Mouse (Mus musculus) hindbrain, embryonic 16.5 days (tissue): ENCODE data around the gene Shoc2. TPM values are rescaled to one million over a fixed set of nuclear protein-coding genes. Genes with fewer than 3 reads are reported as not detected.

Source experiments
- ATAC-seq: fragments of 200-750 bp; cut with Nextera tagmentation; 2 replicates; pipeline ENCODE4 v1.8.0; 2017; ENCODE audit warnings: moderate TSS enrichment, moderate library complexity
- H3K27ac ChIP-seq: fragments of 300-500 bp; sonication (generic); 2 replicates; pipeline ENCODE4 v1.5.1; 2014; ENCODE audit warnings: low read depth, mild to moderate bottlenecking, control low read depth, low read length, moderate library complexity
- H3K27me3 ChIP-seq: fragments of 300-500 bp; sonication (generic); replicated peaks from 2 replicates; pipeline ENCODE4 v1.6.1; 2014; ENCODE audit warnings: low read length; ENCODE audit not compliant: control insufficient read depth, insufficient read depth
- H3K36me3 ChIP-seq: fragments of 300-500 bp; sonication (generic); 2 replicates; pipeline ENCODE4 v1.6.1; 2014; ENCODE audit warnings: mild to moderate bottlenecking, low read length, moderate library complexity, mixed read lengths; ENCODE audit not compliant: control insufficient read depth, insufficient read depth
- H3K4me1 ChIP-seq: fragments of 300-500 bp; sonication (generic); 2 replicates; pipeline ENCODE4 v1.6.1; 2014; ENCODE audit warnings: low read depth, low read length; ENCODE audit not compliant: control insufficient read depth, insufficient read depth
- H3K4me2 ChIP-seq: fragments of 300-500 bp; sonication (generic); 2 replicates; pipeline ENCODE4 v1.6.1; 2014; ENCODE audit warnings: mild to moderate bottlenecking, low read length, control low read depth, moderate library complexity
- H3K4me3 ChIP-seq: fragments of 300-500 bp; sonication (generic); 2 replicates; pipeline ENCODE4 v1.5.1; 2014; ENCODE audit warnings: mild to moderate bottlenecking, low read length, control low read depth, moderate library complexity
- H3K9ac ChIP-seq: fragments of 300-500 bp; sonication (generic); 2 replicates; pipeline ENCODE4 v1.6.1; 2014; ENCODE audit warnings: low read depth, mild to moderate bottlenecking, control low read depth, low read length, moderate library complexity
- H3K9me3 ChIP-seq: fragments of 300-500 bp; sonication (generic); 2 replicates; pipeline ENCODE4 v1.6.1; 2014; ENCODE audit warnings: mild to moderate bottlenecking, low read length, moderate library complexity; ENCODE audit not compliant: control insufficient read depth
- WGBS: fragments of 180-500 bp; shearing (Covaris S2); extraction: QIAGEN DNeasy Blood & Tissue Kit; methylation state at CpG from one replicate; pipeline ENCODE4 v1.1.7; 2014; 5-methylcytosine and 5-hydroxymethylcytosine counted together
- polyA plus RNA-seq: library from polyadenylated mRNA; unstranded; fragments of >200 nt; fragmentation: Nextera tagmentation; extraction: Ambion mirVana; gene quantifications from 2 replicates; pipeline ENCODE4 v1.2.1, GENCODE M21; 2015

The Shoc2 gene
- polyA plus RNA-seq, 1 experiment from 2014 or later = 55.4 TPM

DNA sequence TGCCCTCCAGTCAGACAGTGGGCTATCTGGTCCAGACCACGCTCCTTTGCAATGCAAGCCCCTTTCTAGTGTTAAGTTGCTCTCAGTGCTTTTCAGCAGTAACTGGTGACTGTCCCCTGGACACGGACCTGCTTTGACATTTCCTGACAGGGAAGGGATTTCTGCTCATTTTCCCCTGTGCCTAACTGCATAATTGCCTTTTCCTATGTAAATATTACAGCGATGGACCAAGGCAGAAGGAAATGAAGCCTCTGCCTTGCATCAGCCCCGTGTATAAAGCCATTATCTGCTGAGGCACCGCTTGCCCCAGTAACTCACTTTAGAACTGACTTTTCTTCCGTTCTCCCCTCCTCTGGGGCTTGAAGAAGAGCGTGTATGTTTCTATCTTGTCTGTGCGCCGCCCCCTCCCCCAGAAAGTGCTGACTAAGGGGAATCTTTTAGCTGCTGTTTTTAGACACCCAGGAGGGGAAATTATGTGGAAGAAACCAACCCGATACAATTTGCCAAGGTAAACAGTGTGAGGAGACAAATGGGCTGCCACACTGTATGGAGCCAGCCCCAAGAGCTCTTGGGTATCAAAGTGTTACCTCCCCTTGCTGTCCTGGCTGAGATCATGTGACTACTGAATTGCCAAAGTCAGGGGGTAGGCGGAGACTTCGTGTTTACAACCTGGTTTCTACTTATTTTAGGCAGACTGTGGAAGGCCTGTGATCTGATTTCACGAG lies 104.2 kb downstream of the Shoc2 start:
- peak overlapping the region; percentile 97 for H3K4me2 ChIP-seq
- H3K9ac ChIP-seq = peak overlapping the region; percentile 2; the same call in 1 of the 2 replicates
- ATAC-seq = no peak
- peak overlapping the region; percentile 13; the same call in 1 of the 2 replicates for H3K27ac ChIP-seq
- no peaks in the 10 kb centered on the region for H3K9me3 ChIP-seq
- WGBS = 15% methylated on average over 13 of the region's 13 CpGs
- H3K4me3 ChIP-seq = peak overlapping the region; percentile 63
- no peaks in the 10 kb centered on the region for H3K36me3 ChIP-seq
- H3K27me3 ChIP-seq = peaks cover 16% of the 10 kb centered on the region
- H3K4me1 ChIP-seq = peaks cover 30% of the 10 kb centered on the region

- Histone ChIP-seq H3K4me1 (peaks cover 16% of the 10 kb centered on the region), H3K9me3 (no peaks in the 10 kb centered on the region), H3K9ac (no peak overlapping the region), H3K4me2 (no peak overlapping the region), H3K27me3 (peaks cover 12% of the 10 kb centered on the region), H3K27ac (no peak overlapping the region), H3K4me3 (no peak overlapping the region), H3K36me3 (no peaks in the 10 kb centered on the region)
- ATAC-seq = no peak
- WGBS = 75% methylated on average over 4 of the region's 4 CpGs
Observed at GRCm38 (mm10) chr19:54051651-54052050, 107.5 kb downstream of the Shoc2 start.

- 38% methylated on average over 5 of the region's 5 CpGs for WGBS
- Histone ChIP-seq H3K4me1 (no peaks in the 10 kb centered on the region), H3K36me3 (no peaks in the 10 kb centered on the region), H3K27me3 (no peaks in the 10 kb centered on the region), H3K9ac (no peak overlapping the region), H3K4me2 (no peak overlapping the region), H3K4me3 (no peak overlapping the region), H3K27ac (no peak overlapping the region), H3K9me3 (no peaks in the 10 kb centered on the region)
- ATAC-seq = no peak
Observed at GRCm38 (mm10) chr19:54055845-54056244, 111.7 kb downstream of the Shoc2 start.

DNA sequence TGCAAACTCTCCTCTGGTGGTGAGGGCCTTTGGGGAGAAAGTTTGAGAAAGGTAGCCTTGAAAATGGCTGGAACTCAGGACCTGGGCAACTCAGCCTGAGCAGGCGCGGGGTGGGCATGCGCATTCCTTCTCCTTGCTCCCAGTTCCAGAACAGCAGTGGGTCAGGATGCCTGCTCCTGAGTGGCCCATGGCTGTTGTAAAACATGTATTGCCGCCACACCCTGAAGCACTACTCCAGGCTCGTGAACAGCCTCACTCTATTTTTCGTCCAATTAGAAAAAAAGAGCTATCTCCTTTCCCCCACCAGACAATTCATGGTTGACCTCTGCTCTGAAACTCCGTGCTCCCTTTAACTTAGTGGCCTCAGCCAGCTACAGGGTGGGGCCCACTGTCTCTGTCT lies 124.3 kb downstream of the Shoc2 start:
- no peak overlapping the region for H3K4me2 ChIP-seq
- no peak overlapping the region for H3K27ac ChIP-seq
- no peaks in the 10 kb centered on the region for H3K4me1 ChIP-seq
- no peak overlapping the region for H3K9ac ChIP-seq
- ATAC-seq = no peak
- H3K4me3 ChIP-seq = no peak overlapping the region
- H3K36me3 ChIP-seq = no peaks in the 10 kb centered on the region
- H3K9me3 ChIP-seq = no peaks in the 10 kb centered on the region
- no peaks in the 10 kb centered on the region for H3K27me3 ChIP-seq
- WGBS = 89% methylated on average over 7 of the region's 7 CpGs

DNA sequence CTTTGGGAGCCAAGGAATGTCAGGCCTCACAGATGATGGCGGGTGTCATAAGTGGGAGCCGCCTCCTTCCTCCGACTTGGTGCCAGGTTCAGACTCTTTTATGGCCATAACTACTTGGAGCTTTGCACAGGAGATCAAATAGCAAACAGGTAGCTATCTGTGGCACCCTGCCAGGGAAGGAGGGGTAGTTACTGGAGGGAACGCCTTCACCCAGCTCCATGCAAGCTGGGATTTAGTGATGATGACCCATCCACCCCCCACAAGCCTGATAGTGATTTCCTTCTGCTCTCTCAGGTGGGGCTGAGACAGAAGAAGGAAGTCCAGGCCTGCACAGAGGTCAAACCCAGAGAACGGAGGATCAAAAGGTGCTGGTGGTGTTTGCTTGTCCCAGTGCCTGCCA lies 126.4 kb downstream of the Shoc2 start:
- H3K4me1 ChIP-seq = no peaks in the 10 kb centered on the region
- H3K9ac ChIP-seq = no peak overlapping the region
- ATAC-seq = no peak
- no peaks in the 10 kb centered on the region for H3K27me3 ChIP-seq
- no peak overlapping the region for H3K27ac ChIP-seq
- H3K9me3 ChIP-seq = no peaks in the 10 kb centered on the region
- 90% methylated on average over 5 of the region's 5 CpGs for WGBS
- H3K36me3 ChIP-seq = no peaks in the 10 kb centered on the region
- no peak overlapping the region for H3K4me2 ChIP-seq
- no peak overlapping the region for H3K4me3 ChIP-seq

GRCm38 (mm10) chr19:54072233-54072800 lies 128.2 kb downstream of the Shoc2 start:
- Histone ChIP-seq H3K4me3 (no peak overlapping the region), H3K27ac (no peak overlapping the region), H3K36me3 (no peaks in the 10 kb centered on the region), H3K27me3 (no peaks in the 10 kb centered on the region), H3K9ac (no peak overlapping the region), H3K9me3 (no peaks in the 10 kb centered on the region), H3K4me1 (peaks cover 3% of the 10 kb centered on the region; the same call in 1 of the 2 replicates), H3K4me2 (no peak overlapping the region)
- no peak for ATAC-seq
- 94% methylated on average over 5 of the region's 5 CpGs for WGBS

DNA sequence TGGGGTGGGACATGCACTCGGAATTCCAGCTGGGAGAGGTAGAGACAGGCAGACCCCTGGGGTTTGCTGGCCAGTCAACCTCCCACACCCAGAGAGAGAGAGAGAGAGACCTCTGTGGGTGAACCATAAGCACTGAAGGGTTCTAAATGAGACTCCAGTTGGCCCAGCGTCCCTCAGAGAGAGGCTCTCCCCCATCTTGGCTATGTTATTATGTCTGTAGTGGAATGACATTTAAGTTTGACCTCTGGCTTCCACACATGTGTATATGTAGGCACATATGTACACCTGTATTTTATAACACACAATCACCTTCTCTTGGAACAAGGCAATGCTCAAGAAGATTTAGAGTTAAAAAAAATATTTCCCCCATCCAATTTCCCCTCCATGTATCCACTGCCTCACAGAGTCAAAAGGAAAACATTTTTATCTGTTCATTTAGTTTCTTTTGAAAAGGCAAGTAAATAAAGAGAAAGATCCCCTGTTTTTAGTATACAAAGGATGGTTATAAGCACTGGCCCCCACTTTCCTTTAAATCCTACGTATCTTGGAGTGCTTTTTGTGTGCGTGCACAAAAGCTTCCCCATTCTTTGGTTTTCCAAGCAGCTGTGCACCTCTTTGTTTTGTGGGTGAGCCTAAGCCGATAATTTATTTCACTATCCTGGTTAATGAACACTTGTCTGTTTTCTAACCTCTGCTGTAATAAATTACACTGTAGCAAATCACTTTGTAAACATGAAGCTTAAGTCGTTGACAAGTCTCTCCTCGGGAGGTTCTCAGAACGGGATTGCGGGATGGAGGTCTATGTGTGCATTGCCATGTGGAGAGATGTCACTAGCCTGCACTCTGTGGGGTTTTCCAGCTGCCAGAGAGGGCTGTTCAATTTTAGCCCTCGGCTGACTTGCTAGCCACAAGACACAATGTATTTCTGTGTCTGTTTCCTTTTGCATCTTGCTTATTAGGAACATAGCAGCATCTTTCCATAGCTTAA lies 132.6 kb downstream of the Shoc2 start:
- H3K36me3 ChIP-seq = no peaks in the 10 kb centered on the region
- no peak overlapping the region for H3K27ac ChIP-seq
- WGBS = 24% methylated on average over 10 of the region's 10 CpGs
- no peak for ATAC-seq
- no peak overlapping the region for H3K4me2 ChIP-seq
- H3K4me1 ChIP-seq = peaks cover 3% of the 10 kb centered on the region; the same call in 1 of the 2 replicates
- no peaks in the 10 kb centered on the region for H3K9me3 ChIP-seq
- no peak overlapping the region for H3K9ac ChIP-seq
- H3K27me3 ChIP-seq = no peaks in the 10 kb centered on the region
- H3K4me3 ChIP-seq = no peak overlapping the region

DNA sequence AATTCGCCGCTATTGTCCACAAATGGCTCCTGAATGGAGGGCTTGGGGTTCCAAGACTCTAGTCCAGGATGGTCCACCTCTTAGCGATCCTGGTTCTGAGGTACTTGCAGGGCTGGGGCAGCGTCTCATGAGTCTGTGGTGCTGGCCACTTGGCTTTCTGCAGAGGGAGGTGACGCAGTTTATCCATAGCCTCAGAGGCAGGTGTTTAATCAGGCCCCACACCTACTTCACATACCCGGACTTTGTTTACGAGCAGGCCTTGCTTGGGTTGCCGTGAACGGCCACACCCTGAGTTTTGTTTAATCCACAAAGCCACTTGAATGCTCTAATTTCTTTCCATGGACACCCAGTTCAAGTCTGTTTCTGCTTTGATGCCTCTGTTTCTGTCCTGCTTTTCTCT lies 137.2 kb downstream of the Shoc2 start:
- Histone ChIP-seq H3K9me3 (no peaks in the 10 kb centered on the region), H3K9ac (no peak overlapping the region), H3K4me2 (no peak overlapping the region), H3K27ac (no peak overlapping the region), H3K4me3 (no peak overlapping the region), H3K4me1 (peaks cover 3% of the 10 kb centered on the region; the same call in 1 of the 2 replicates), H3K36me3 (no peaks in the 10 kb centered on the region), H3K27me3 (no peaks in the 10 kb centered on the region)
- 90% methylated on average over 9 of the region's 9 CpGs for WGBS
- no peak for ATAC-seq

- ATAC-seq = no peak
- H3K9ac ChIP-seq = no peak overlapping the region
- WGBS = 87% methylated on average over 9 of the region's 9 CpGs
- peaks cover 3% of the 10 kb centered on the region; the same call in 1 of the 2 replicates for H3K4me1 ChIP-seq
- H3K27ac ChIP-seq = no peak overlapping the region
- H3K36me3 ChIP-seq = no peaks in the 10 kb centered on the region
- H3K27me3 ChIP-seq = no peaks in the 10 kb centered on the region
- H3K9me3 ChIP-seq = no peaks in the 10 kb centered on the region
- no peak overlapping the region for H3K4me2 ChIP-seq
- no peak overlapping the region for H3K4me3 ChIP-seq
Observed at GRCm38 (mm10) chr19:54081716-54082165, 137.6 kb downstream of the Shoc2 start.
